Comparison of ENCODE assay signal across 22 mouse cellular contexts in the genomic region with DNA sequence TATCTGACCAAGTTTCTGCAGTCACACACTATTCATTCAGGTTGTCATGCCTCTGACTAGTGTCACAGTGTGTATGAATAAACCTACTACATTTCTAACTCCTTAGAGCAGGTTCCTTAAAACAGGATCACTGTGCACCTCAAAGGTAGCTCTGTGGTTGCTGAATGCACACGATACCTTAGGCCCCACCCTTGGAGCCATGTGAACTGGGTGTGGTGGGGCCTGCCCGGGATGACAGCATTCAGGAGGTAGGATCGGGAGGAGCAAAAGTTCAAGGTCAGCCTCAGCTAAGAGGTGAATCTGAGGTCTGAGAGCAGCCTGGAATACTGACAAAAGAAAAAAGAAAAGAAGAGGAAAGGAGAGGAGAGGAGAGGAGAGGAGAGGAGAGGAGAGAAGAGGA.
"Had no signal": no experiment of that assay in that cellular context is flagged by ENCODE, and none has a peak within 500 bp of the region (broad histone marks: within the 10 kb centered on the region; RNA-seq: fewer than 3 reads in every experiment).

No protein-coding gene starts in this region.

- DNase-seq: gastrocnemius, postnatal 14 days; gastrocnemius, postnatal 36 days; heart, adult 2 months; heart, postnatal 10 days; heart, postnatal 4 days; kidney, adult 11 months; kidney, adult 2 months; kidney, postnatal 10 days; kidney, postnatal 25 days; layer of hippocampus, adult 9-11 months; layer of hippocampus, postnatal 36 days; left cerebral cortex, postnatal 4 days had no signal

- H3K27me3 ChIP-seq: heart, embryonic 12.5 days; hindbrain, embryonic 12.5 days; limb, embryonic 13.5 days; limb, embryonic 15.5 days; liver, embryonic 12.5 days had no signal

- H3K4me2 ChIP-seq: heart, embryonic 12.5 days; hindbrain, embryonic 12.5 days; hindbrain, embryonic 14.5 days; limb, embryonic 13.5 days; limb, embryonic 15.5 days; liver, embryonic 12.5 days had no signal

- H3K4me3 ChIP-seq: heart, adult 2 months; heart, embryonic 12.5 days; hindbrain, embryonic 10.5 days; hindbrain, embryonic 12.5 days; limb, embryonic 13.5 days; limb, embryonic 15.5 days; liver, embryonic 12.5 days had no signal

- H3K27ac ChIP-seq: heart, adult 2 months; hindbrain, embryonic 10.5 days; hindbrain, embryonic 12.5 days; hindbrain, embryonic 14.5 days; limb, embryonic 13.5 days; limb, embryonic 15.5 days; liver, embryonic 12.5 days; liver, embryonic 14.5 days had no signal

- H3K9ac ChIP-seq: heart, embryonic 12.5 days; hindbrain, embryonic 12.5 days; hindbrain, embryonic 14.5 days; limb, embryonic 13.5 days; limb, embryonic 15.5 days; liver, embryonic 12.5 days; liver, embryonic 14.5 days had no signal

- H3K9me3 ChIP-seq: heart, embryonic 12.5 days; hindbrain, embryonic 10.5 days; hindbrain, embryonic 12.5 days; limb, embryonic 13.5 days; limb, embryonic 15.5 days; liver, embryonic 12.5 days had no signal

- ATAC-seq: hindbrain, embryonic 16.5 days; inflammation-experienced regulatory T-cells, adult 6 months; liver, embryonic 12.5 days had no signal

- H3K36me3 ChIP-seq: heart, embryonic 12.5 days; hindbrain, embryonic 10.5 days; hindbrain, embryonic 12.5 days; limb, embryonic 13.5 days; limb, embryonic 15.5 days; liver, embryonic 12.5 days had no signal

- H3K4me1 ChIP-seq: hindbrain, embryonic 10.5 days; hindbrain, embryonic 12.5 days; liver, embryonic 12.5 days had no signal
